Mouse (Mus musculus): ENCODE data around the gene Grk5.

Grk5 gene

GRCm38 (mm10) chr19:60981391-60981790 lies 91.8 kb downstream of the Grk5 start:
- DNase-seq, result no peak

GRCm38 (mm10) chr19:60981894-60982293 lies 92.3 kb downstream of the Grk5 start:
- DNase-seq, result no peak

GRCm38 (mm10) chr19:60989766-60990165 lies 100.2 kb downstream of the Grk5 start:
- no peak for DNase-seq

GRCm38 (mm10) chr19:60994214-60994613 lies 104.7 kb downstream of the Grk5 start:
- DNase-seq, result no peak

- DNase-seq, result no peak
Measured at GRCm38 (mm10) chr19:60994845-60995244, 105.3 kb downstream of the Grk5 start.

GRCm38 (mm10) chr19:60997784-60998183 lies 108.2 kb downstream of the Grk5 start:
- DNase-seq, result no peak

- DNase-seq, result no peak
Measured at GRCm38 (mm10) chr19:60999652-61000051, 110.1 kb downstream of the Grk5 start.

- DNase-seq, result no peak
Measured at GRCm38 (mm10) chr19:61000958-61001357, 111.4 kb downstream of the Grk5 start.

GRCm38 (mm10) chr19:61009266-61009665 lies 119.7 kb downstream of the Grk5 start:
- no peak for DNase-seq

GRCm38 (mm10) chr19:61017477-61018266 lies 128.1 kb downstream of the Grk5 start:
- no peak for DNase-seq

- DNase-seq, result no peak
Measured at GRCm38 (mm10) chr19:61021502-61021901, 132.0 kb downstream of the Grk5 start.

GRCm38 (mm10) chr19:61021939-61022566 lies 132.5 kb downstream of the Grk5 start:
- DNase-seq, result no peak

- no peak for DNase-seq
Measured at GRCm38 (mm10) chr19:61031570-61031969, 142.0 kb downstream of the Grk5 start.

GRCm38 (mm10) chr19:61039151-61039550 lies 149.6 kb downstream of the Grk5 start:
- no peak for DNase-seq

- no peak for DNase-seq
Measured at GRCm38 (mm10) chr19:61048646-61049045, 159.1 kb downstream of the Grk5 start.

GRCm38 (mm10) chr19:61049413-61049812 lies 159.9 kb downstream of the Grk5 start:
- DNase-seq, result no peak

- DNase-seq, result no peak
Measured at GRCm38 (mm10) chr19:61051151-61051550, 161.6 kb downstream of the Grk5 start.

- no peak for DNase-seq
Measured at GRCm38 (mm10) chr19:61052008-61052407, 162.5 kb downstream of the Grk5 start.

- no peak for DNase-seq
Measured at GRCm38 (mm10) chr19:61052786-61053185, 163.2 kb downstream of the Grk5 start.

- DNase-seq, result no peak
Measured at GRCm38 (mm10) chr19:61056783-61057410, 167.3 kb downstream of the Grk5 start.

GRCm38 (mm10) chr19:61057581-61057980 lies 168.0 kb downstream of the Grk5 start:
- DNase-seq, result no peak

- no peak for DNase-seq
Measured at GRCm38 (mm10) chr19:61064386-61064785, 174.8 kb downstream of the Grk5 start.

- DNase-seq, result no peak
Measured at GRCm38 (mm10) chr19:61065011-61065410, 175.5 kb downstream of the Grk5 start.

- DNase-seq, result no peak
Measured at GRCm38 (mm10) chr19:61078622-61079021, 189.1 kb downstream of the Grk5 start.

Data from thymus, postnatal 4 days (tissue).